Mouse (Mus musculus): ENCODE measurements around the gene Bloc1s5. TPM values are rescaled to one million over a fixed set of nuclear protein-coding genes. Genes with fewer than 3 reads are reported as not detected.

The Bloc1s5 gene
- polyA plus RNA-seq, 1 experiment: 0.28 TPM

- H3K9me3 ChIP-seq (ENCODE audit: control insufficient read depth, low read length): peaks cover 7% of the 10 kb centered on the region
- no peak overlapping the region for H3K4me3 ChIP-seq (replicated peaks)
- no peaks in the 10 kb centered on the region for H3K27me3 ChIP-seq (ENCODE audit: control insufficient read depth)
- TF ChIP-seq TAL1 (IDR thresholded peaks at IDR 0.05; ENCODE audit: low read length): no peak
- TF ChIP-seq GATA1 (IDR thresholded peaks at IDR 0.05; ENCODE audit: low read length): no peak
- H3K4me1 ChIP-seq (ENCODE audit: control insufficient read depth): peaks cover 49% of the 10 kb centered on the region
- peaks cover 73% of the 10 kb centered on the region for H3K36me3 ChIP-seq (ENCODE audit: control insufficient read depth)
Measured at GRCm38 (mm10) chr13:38612179-38612578, 22.7 kb downstream of the Bloc1s5 start.

DNA sequence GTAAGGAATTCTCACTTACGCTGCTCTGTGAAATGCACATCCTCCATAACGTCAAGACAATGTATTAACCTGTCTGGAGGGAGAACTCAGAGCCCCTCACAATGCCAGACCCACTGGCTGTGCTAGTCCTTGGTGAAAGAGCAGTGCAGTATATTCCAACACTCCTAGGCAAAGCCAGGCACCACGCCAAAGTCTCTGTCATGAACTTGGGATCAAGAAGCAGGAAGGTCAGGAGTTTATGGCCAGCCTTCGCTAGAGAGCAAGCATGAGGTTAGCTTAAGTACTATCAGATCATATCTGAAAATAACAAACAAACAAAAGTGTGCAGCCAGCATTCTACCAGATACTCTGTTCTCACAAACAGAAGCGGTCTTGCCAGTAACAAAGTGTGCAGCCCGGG lies 24.6 kb downstream of the Bloc1s5 start:
- peaks cover 7% of the 10 kb centered on the region for H3K9me3 ChIP-seq (ENCODE audit: control insufficient read depth, low read length)
- H3K36me3 ChIP-seq (ENCODE audit: control insufficient read depth): peaks cover 64% of the 10 kb centered on the region
- no peaks in the 10 kb centered on the region for H3K27me3 ChIP-seq (ENCODE audit: control insufficient read depth)
- H3K4me1 ChIP-seq (ENCODE audit: control insufficient read depth): peaks cover 44% of the 10 kb centered on the region
- no peak for TF ChIP-seq GATA1 (IDR thresholded peaks at IDR 0.05; ENCODE audit: low read length)
- no peak for TF ChIP-seq TAL1 (IDR thresholded peaks at IDR 0.05; ENCODE audit: low read length)
- H3K4me3 ChIP-seq (replicated peaks): no peak overlapping the region

DNA sequence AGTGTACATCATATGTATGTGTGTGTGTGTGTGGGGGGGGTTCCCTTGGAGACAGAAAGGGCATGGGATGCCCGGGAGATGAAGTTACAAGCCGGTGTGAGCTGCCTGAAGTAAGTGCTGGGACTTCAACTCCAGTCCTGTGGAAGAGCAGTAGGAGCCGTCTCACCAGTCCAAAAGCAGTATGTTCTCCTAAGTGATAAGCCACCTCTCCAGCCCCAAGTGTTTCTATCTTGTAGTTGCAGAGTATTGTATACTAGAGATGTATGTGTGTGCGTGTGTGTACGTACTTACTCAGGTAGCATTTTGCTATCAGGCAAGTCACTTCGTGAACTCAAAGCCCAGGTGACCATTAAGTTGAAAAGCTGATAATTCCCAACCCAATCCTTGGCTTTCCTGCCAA lies 27.8 kb downstream of the Bloc1s5 start:
- TF ChIP-seq GATA1 (IDR thresholded peaks at IDR 0.05; ENCODE audit: low read length) (no peak), TAL1 (IDR thresholded peaks at IDR 0.05; ENCODE audit: low read length) (no peak)
- Histone ChIP-seq H3K9me3 (ENCODE audit: control insufficient read depth, low read length) (no peaks in the 10 kb centered on the region), H3K36me3 (ENCODE audit: control insufficient read depth) (peaks cover 58% of the 10 kb centered on the region), H3K4me3 (replicated peaks) (no peak overlapping the region), H3K4me1 (ENCODE audit: control insufficient read depth) (peaks cover 18% of the 10 kb centered on the region), H3K27me3 (ENCODE audit: control insufficient read depth) (no peaks in the 10 kb centered on the region)

DNA sequence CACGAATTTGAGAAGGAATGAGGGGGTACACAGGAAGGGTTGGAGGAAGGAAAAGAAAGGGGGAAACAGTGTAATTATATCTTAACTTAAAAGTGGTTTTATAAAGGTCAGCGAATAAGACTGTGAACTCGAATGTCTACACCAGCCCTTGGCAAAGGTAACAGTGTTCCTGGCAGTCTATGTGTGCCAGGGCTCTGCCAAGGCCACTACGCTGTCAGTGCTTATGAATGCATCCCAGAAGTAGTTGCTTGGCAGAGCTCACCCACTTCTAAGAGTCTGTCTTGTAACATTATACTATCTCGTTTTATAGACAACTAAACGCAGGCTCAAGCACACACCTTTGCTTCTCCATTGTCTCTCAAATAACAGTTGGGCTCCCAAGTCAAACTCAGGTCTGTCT lies 29.6 kb downstream of the Bloc1s5 start:
- no peak overlapping the region for H3K4me3 ChIP-seq (replicated peaks)
- no peaks in the 10 kb centered on the region for H3K27me3 ChIP-seq (ENCODE audit: control insufficient read depth)
- H3K9me3 ChIP-seq (ENCODE audit: control insufficient read depth, low read length): no peaks in the 10 kb centered on the region
- H3K36me3 ChIP-seq (ENCODE audit: control insufficient read depth): peaks cover 46% of the 10 kb centered on the region
- peaks cover 18% of the 10 kb centered on the region for H3K4me1 ChIP-seq (ENCODE audit: control insufficient read depth)
- no peak for TF ChIP-seq GATA1 (IDR thresholded peaks at IDR 0.05; ENCODE audit: low read length)
- no peak for TF ChIP-seq TAL1 (IDR thresholded peaks at IDR 0.05; ENCODE audit: low read length)

GRCm38 (mm10) chr13:38602966-38603365 lies 31.9 kb downstream of the Bloc1s5 start:
- Histone ChIP-seq H3K27me3 (ENCODE audit: control insufficient read depth) (no peaks in the 10 kb centered on the region), H3K4me1 (ENCODE audit: control insufficient read depth) (peaks cover 18% of the 10 kb centered on the region), H3K36me3 (ENCODE audit: control insufficient read depth) (peaks cover 42% of the 10 kb centered on the region), H3K9me3 (ENCODE audit: control insufficient read depth, low read length) (no peaks in the 10 kb centered on the region), H3K4me3 (replicated peaks) (no peak overlapping the region)
- TF ChIP-seq TAL1 (IDR thresholded peaks at IDR 0.05; ENCODE audit: low read length) (no peak), GATA1 (IDR thresholded peaks at IDR 0.05; ENCODE audit: low read length) (no peak)

DNA sequence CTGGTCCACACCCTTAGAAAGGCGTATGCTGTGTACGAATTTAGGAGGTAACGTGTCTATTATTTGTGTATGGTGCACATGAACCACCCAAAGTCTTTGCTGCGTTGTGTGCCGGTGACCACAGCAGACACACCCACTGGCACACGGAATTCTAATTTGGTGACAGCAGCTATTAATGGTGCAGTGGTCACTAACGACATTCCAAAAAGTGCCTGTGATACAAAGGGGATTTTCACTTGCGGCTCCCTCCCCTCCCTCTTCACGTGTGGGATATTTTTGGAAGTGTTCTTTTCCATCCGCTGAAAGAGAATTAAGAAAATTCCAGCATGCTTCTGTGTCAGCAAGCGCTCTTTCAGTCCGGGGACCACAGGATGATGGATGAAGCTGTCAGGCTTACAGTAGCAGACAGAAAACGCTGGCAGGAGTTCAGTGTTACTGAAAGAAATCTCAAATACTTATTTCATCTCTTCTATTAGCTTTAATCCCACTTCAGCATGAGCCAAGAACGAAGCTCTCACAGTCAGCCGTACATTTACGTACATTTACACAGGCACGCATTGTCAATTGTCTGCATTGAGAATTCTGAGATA lies 32.6 kb downstream of the Bloc1s5 start:
- Histone ChIP-seq H3K27me3 (ENCODE audit: control insufficient read depth) (no peaks in the 10 kb centered on the region), H3K4me3 (replicated peaks) (no peak overlapping the region), H3K4me1 (ENCODE audit: control insufficient read depth) (peaks cover 14% of the 10 kb centered on the region), H3K9me3 (ENCODE audit: control insufficient read depth, low read length) (no peaks in the 10 kb centered on the region), H3K36me3 (ENCODE audit: control insufficient read depth) (peaks cover 42% of the 10 kb centered on the region)
- no peak for TF ChIP-seq TAL1 (IDR thresholded peaks at IDR 0.05; ENCODE audit: low read length)
- no peak for TF ChIP-seq GATA1 (IDR thresholded peaks at IDR 0.05; ENCODE audit: low read length)

- Histone ChIP-seq H3K36me3 (ENCODE audit: control insufficient read depth) (peaks cover 33% of the 10 kb centered on the region), H3K4me1 (ENCODE audit: control insufficient read depth) (peaks cover 2% of the 10 kb centered on the region), H3K9me3 (ENCODE audit: control insufficient read depth, low read length) (no peaks in the 10 kb centered on the region), H3K27me3 (ENCODE audit: control insufficient read depth) (no peaks in the 10 kb centered on the region), H3K4me3 (replicated peaks) (no peak overlapping the region)
- TF ChIP-seq TAL1 (IDR thresholded peaks at IDR 0.05; ENCODE audit: low read length) (no peak), GATA1 (IDR thresholded peaks at IDR 0.05; ENCODE audit: low read length) (no peak)
Measured at GRCm38 (mm10) chr13:38600811-38601210, 34.1 kb downstream of the Bloc1s5 start.

GRCm38 (mm10) chr13:38597076-38597475 lies 37.8 kb downstream of the Bloc1s5 start:
- TF ChIP-seq GATA1 (IDR thresholded peaks at IDR 0.05; ENCODE audit: low read length) (no peak), TAL1 (IDR thresholded peaks at IDR 0.05; ENCODE audit: low read length) (no peak)
- no peaks in the 10 kb centered on the region for H3K9me3 ChIP-seq (ENCODE audit: control insufficient read depth, low read length)

GRCm38 (mm10) chr13:38596461-38596860 lies 38.4 kb downstream of the Bloc1s5 start:
- H3K36me3 ChIP-seq (ENCODE audit: control insufficient read depth): peaks cover 9% of the 10 kb centered on the region; the same call in 1 of the 2 replicates
- no peak overlapping the region for H3K4me3 ChIP-seq (replicated peaks)
- TF ChIP-seq TAL1 (IDR thresholded peaks at IDR 0.05; ENCODE audit: low read length) (no peak), GATA1 (IDR thresholded peaks at IDR 0.05; ENCODE audit: low read length) (no peak)
- no peaks in the 10 kb centered on the region for H3K9me3 ChIP-seq (ENCODE audit: control insufficient read depth, low read length)
- H3K4me1 ChIP-seq (ENCODE audit: control insufficient read depth): no peaks in the 10 kb centered on the region; the same call in 1 of the 2 replicates
- peaks cover 3% of the 10 kb centered on the region; the same call in 1 of the 2 replicates for H3K27me3 ChIP-seq (ENCODE audit: control insufficient read depth)

More at GRCm38 (mm10) chr13:38597076-38597475, 37.8 kb downstream of the Bloc1s5 start:
- Histone ChIP-seq H3K36me3 (ENCODE audit: control insufficient read depth) (peaks cover 11% of the 10 kb centered on the region), H3K4me1 (ENCODE audit: control insufficient read depth) (no peaks in the 10 kb centered on the region; the same call in 1 of the 2 replicates), H3K4me3 (replicated peaks) (no peak overlapping the region), H3K27me3 (ENCODE audit: control insufficient read depth) (peaks cover 3% of the 10 kb centered on the region; the same call in 1 of the 2 replicates)

Measured in erythroblast, embryonic 14.5 days (primary cell).